Mouse (Mus musculus) heart, embryonic 10.5 days (tissue): Measurements from ENCODE around the gene Stag3. TPM values are rescaled to one million over a fixed set of nuclear protein-coding genes. Genes with fewer than 3 reads are reported as not detected.

Source experiments
- DNase-seq: peaks from one replicate; pipeline ENCODE4 v3.0.0-alpha.2; 2017; ENCODE audit warnings: low spot score
- H3K27ac ChIP-seq: fragments of 300-500 bp; sonication (generic); 2 replicates; pipeline ENCODE4 v1.5.1; 2016; ENCODE audit warnings: mild to moderate bottlenecking
- H3K27me3 ChIP-seq: fragments of 300-500 bp; sonication (generic); 2 replicates; pipeline ENCODE4 v1.6.1; 2016; ENCODE audit warnings: mild to moderate bottlenecking; ENCODE audit not compliant: poor library complexity, insufficient read depth, severe bottlenecking
- H3K36me3 ChIP-seq: fragments of 300-500 bp; sonication (generic); 2 replicates; pipeline ENCODE4 v1.6.1; 2016; ENCODE audit warnings: mild to moderate bottlenecking, moderate library complexity
- H3K4me1 ChIP-seq: fragments of 300-500 bp; sonication (generic); 2 replicates; pipeline ENCODE4 v1.6.1; 2016; ENCODE audit warnings: mild to moderate bottlenecking
- H3K4me3 ChIP-seq: fragments of 300-500 bp; sonication (generic); 2 replicates; pipeline ENCODE4 v1.5.1; 2016; ENCODE audit warnings: mild to moderate bottlenecking, moderate library complexity
- H3K9me3 ChIP-seq: fragments of 300-500 bp; sonication (generic); 2 replicates; pipeline ENCODE4 v1.6.1; 2016; ENCODE audit warnings: mild to moderate bottlenecking, moderate library complexity
- WGBS: fragments of 180-500 bp; shearing (Covaris S2); methylation state at CpG from one replicate; pipeline ENCODE4 v1.1.7; 2016; 5-methylcytosine and 5-hydroxymethylcytosine counted together
- polyA plus RNA-seq: library from polyadenylated mRNA; unstranded; fragments of >200 nt; fragmentation: Nextera tagmentation; extraction: Ambion mirVana; gene quantifications from 2 replicates; pipeline ENCODE4 v1.2.1, GENCODE M21; 2016

The Stag3 gene
- polyA plus RNA-seq, result 4.1 and 4.2 TPM in 2 replicates

DNA sequence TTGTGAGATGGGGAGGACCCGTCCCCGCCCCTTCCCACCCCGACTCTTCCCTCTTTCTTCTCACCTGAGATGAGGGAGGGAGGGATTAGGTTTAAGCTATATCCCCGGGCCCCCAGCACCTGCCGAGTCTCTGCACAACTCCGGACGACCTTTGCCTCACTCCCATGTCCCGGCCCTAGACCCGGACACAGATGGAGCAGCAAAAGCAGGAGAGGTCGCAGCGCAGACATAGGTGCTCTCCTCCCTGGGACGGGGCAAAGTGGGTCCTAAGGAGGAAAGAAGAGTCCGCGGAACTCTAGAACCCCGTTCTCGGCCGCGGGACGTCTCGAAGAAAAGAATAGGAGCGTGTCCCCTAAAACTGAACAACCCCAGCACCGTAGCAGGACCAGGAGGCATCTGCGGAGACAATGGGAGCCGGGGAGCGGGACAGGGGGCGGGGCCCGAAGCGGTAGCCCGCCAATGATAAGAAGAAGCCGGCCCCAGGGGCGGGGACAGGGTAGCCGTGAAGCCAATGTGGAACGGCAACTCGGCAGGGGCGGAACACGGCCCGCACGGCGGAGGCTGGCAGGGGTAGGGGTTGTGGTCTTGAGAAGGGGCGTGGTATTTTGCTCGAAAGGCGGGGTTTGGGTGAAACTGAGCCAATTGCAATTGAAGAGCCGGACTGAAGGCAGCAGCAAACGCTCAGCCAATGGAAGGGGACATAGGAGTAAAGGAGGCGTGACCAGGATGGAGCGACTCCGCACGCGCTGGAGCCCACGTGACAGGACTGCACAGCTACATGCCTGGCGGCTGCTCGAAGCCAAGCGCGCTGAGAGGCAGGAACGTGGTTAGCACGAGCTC lies at the start of gene Stag3, which contains the start of the genes Gm43720 and Gpc2:
TSS of gene Stag3 (plus strand) at position 656 of the 840 bp plus-strand sequence.
TSS of gene Gm43720 (minus strand) at position 374 of the 840 bp plus-strand sequence.
TSS of gene Gpc2 (minus strand) at position 421 of the 840 bp plus-strand sequence.
- Histone ChIP-seq H3K27ac (peak within 1 kb of the TSS; percentile 83), H3K4me3 (peak within 1 kb of the TSS; percentile 75)

DNA sequence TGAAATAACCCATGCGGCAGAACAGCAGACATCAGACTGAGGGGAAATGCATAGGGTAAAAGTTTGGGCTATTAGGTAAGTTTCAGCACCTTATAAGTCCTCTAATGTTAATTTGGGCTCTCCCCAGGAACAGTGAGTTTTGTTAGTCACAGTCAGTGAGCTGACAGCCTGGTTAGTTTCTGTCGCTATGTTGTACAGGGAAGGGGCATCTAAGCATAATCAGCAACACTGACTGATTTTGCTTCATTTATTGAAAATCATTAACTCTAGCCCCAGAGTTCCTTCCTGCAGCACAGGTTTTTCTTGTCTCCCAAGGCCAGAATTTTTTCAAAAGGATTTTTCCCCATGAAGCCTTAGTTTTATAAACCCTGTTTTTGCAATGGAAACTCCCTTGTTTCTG lies 46.3 kb upstream of the Stag3 start:
- DNase-seq, result no peak
- H3K4me1 ChIP-seq, result no peaks in the 10 kb centered on the region
- H3K4me3 ChIP-seq, result no peak overlapping the region
- no peaks in the 10 kb centered on the region for H3K9me3 ChIP-seq
- H3K27ac ChIP-seq, result no peak overlapping the region
- no peaks in the 10 kb centered on the region for H3K36me3 ChIP-seq
- H3K27me3 ChIP-seq, result no peaks in the 10 kb centered on the region
- WGBS, result 81% methylated on average over 2 of the region's 2 CpGs

More for the DNA sequence above, at the start of gene Stag3, which contains the start of the genes Gm43720 and Gpc2:
- WGBS, result 1% methylated on average over 56 of the region's 56 CpGs
- H3K36me3 ChIP-seq, result peaks cover 19% of the 10 kb centered on the region
- DNase-seq, result peak; percentile 99
- H3K27me3 ChIP-seq, result peaks cover 20% of the 10 kb centered on the region; the same call in 1 of the 2 replicates
- H3K9me3 ChIP-seq, result no peaks in the 10 kb centered on the region
- H3K4me1 ChIP-seq, result peaks cover 38% of the 10 kb centered on the region

- DNase-seq, result no peak
- Histone ChIP-seq H3K4me3 (no peak overlapping the region), H3K36me3 (no peaks in the 10 kb centered on the region), H3K4me1 (no peaks in the 10 kb centered on the region), H3K27ac (no peak overlapping the region), H3K27me3 (no peaks in the 10 kb centered on the region), H3K9me3 (no peaks in the 10 kb centered on the region)
Measured at GRCm38 (mm10) chr5:138234224-138234623, 45.8 kb upstream of the Stag3 start.

- H3K4me1 ChIP-seq, result no peaks in the 10 kb centered on the region
- no peak overlapping the region for H3K4me3 ChIP-seq
- no peak for DNase-seq
- no peaks in the 10 kb centered on the region for H3K27me3 ChIP-seq
- 29% methylated on average over 2 of the region's 2 CpGs for WGBS
- no peak overlapping the region for H3K27ac ChIP-seq
- H3K36me3 ChIP-seq, result no peaks in the 10 kb centered on the region
- no peaks in the 10 kb centered on the region for H3K9me3 ChIP-seq
Measured at GRCm38 (mm10) chr5:138241511-138241910, 38.5 kb upstream of the Stag3 start.

- Histone ChIP-seq H3K4me1 (peaks cover 5% of the 10 kb centered on the region), H3K36me3 (no peaks in the 10 kb centered on the region), H3K4me3 (no peak overlapping the region), H3K27ac (no peak overlapping the region), H3K27me3 (no peaks in the 10 kb centered on the region), H3K9me3 (no peaks in the 10 kb centered on the region)
- 79% methylated on average over 12 of the region's 12 CpGs for WGBS
- DNase-seq, result no peak
Measured at GRCm38 (mm10) chr5:138251144-138251543, 28.9 kb upstream of the Stag3 start.

GRCm38 (mm10) chr5:138253061-138253460 lies 27.0 kb upstream of the Stag3 start:
- Histone ChIP-seq H3K36me3 (peaks cover 4% of the 10 kb centered on the region; the same call in 1 of the 2 replicates), H3K27ac (no peak overlapping the region), H3K9me3 (no peaks in the 10 kb centered on the region), H3K4me3 (no peak overlapping the region), H3K27me3 (no peaks in the 10 kb centered on the region), H3K4me1 (peaks cover 13% of the 10 kb centered on the region)
- no peak for DNase-seq
- 86% methylated on average over 3 of the region's 3 CpGs for WGBS

- no peaks in the 10 kb centered on the region for H3K27me3 ChIP-seq
- H3K27ac ChIP-seq, result peak within 1 kb of the TSS; percentile 87
- peak within 1 kb of the TSS; percentile 76 for H3K4me3 ChIP-seq
- under 1% methylated on average over 38 of the region's 38 CpGs for WGBS
- peak; percentile 99 for DNase-seq
- H3K9me3 ChIP-seq, result no peaks in the 10 kb centered on the region
- H3K4me1 ChIP-seq, result peaks cover 38% of the 10 kb centered on the region
- H3K36me3 ChIP-seq, result peaks cover 26% of the 10 kb centered on the region
Measured at GRCm38 (mm10) chr5:138255353-138256093, 24.5 kb upstream of the Stag3 start, which contains the start of gene Lamtor4. Gene Lamtor4 (plus strand): TSS chr5:138255482.

GRCm38 (mm10) chr5:138256094-138256467 lies 24.0 kb upstream of the Stag3 start:
- peaks cover 43% of the 10 kb centered on the region for H3K4me1 ChIP-seq

GRCm38 (mm10) chr5:138256966-138257584 lies 23.0 kb upstream of the Stag3 start:
- H3K36me3 ChIP-seq, result peaks cover 41% of the 10 kb centered on the region
- WGBS, result 79% methylated on average over 10 of the region's 10 CpGs
- no peak for DNase-seq
- H3K4me1 ChIP-seq, result peaks cover 53% of the 10 kb centered on the region
- H3K4me3 ChIP-seq, result no peak overlapping the region
- no peaks in the 10 kb centered on the region for H3K9me3 ChIP-seq
- no peaks in the 10 kb centered on the region for H3K27me3 ChIP-seq
- no peak overlapping the region for H3K27ac ChIP-seq

More at GRCm38 (mm10) chr5:138256094-138256467, 24.0 kb upstream of the Stag3 start:
- H3K27ac ChIP-seq, result peak overlapping the region; percentile 87
- H3K27me3 ChIP-seq, result no peaks in the 10 kb centered on the region
- peaks cover 31% of the 10 kb centered on the region for H3K36me3 ChIP-seq
- no peak for DNase-seq
- no peaks in the 10 kb centered on the region for H3K9me3 ChIP-seq
- H3K4me3 ChIP-seq, result peak overlapping the region; percentile 76
- 19% methylated on average over 7 of the region's 7 CpGs for WGBS

- Histone ChIP-seq H3K4me1 (peaks cover 58% of the 10 kb centered on the region), H3K27ac (no peak overlapping the region), H3K9me3 (no peaks in the 10 kb centered on the region), H3K27me3 (no peaks in the 10 kb centered on the region), H3K36me3 (peaks cover 44% of the 10 kb centered on the region), H3K4me3 (no peak overlapping the region)
- DNase-seq, result no peak
- 93% methylated on average over 4 of the region's 4 CpGs for WGBS
Measured at GRCm38 (mm10) chr5:138257585-138257978, 22.5 kb upstream of the Stag3 start.

DNA sequence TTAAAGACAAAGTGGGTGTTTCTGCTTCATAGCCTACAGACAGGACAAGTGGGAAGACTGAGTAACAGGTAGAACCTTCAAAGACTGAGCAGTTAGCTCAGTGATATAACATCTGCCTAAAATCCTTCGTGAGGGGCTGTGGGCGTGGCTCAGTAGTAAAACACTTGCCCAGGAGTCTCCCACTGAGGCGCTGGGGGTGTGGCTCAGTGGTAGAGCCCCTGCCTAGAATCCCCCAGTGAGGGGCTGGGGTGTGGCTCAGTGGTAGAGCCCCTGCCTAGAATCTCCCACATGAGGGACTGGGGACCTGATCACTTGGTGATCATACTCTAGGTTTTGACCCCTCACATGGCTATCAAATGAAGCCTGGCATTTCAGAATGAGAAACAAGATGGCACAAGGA lies 22.0 kb upstream of the Stag3 start:
- DNase-seq, result no peak
- H3K27ac ChIP-seq, result peak overlapping the region; percentile 31; the same call in 1 of the 2 replicates
- H3K36me3 ChIP-seq, result peaks cover 44% of the 10 kb centered on the region
- no peak overlapping the region for H3K4me3 ChIP-seq
- peaks cover 63% of the 10 kb centered on the region for H3K4me1 ChIP-seq
- WGBS, result 87% methylated on average over 3 of the region's 3 CpGs
- H3K27me3 ChIP-seq, result no peaks in the 10 kb centered on the region
- no peaks in the 10 kb centered on the region for H3K9me3 ChIP-seq

GRCm38 (mm10) chr5:138258542-138258941 lies 21.5 kb upstream of the Stag3 start:
- peak; percentile 74 for DNase-seq
- Histone ChIP-seq H3K4me3 (no peak overlapping the region), H3K27me3 (no peaks in the 10 kb centered on the region), H3K4me1 (peaks cover 68% of the 10 kb centered on the region), H3K27ac (peak overlapping the region; percentile 31), H3K36me3 (peaks cover 44% of the 10 kb centered on the region), H3K9me3 (no peaks in the 10 kb centered on the region)
- WGBS, result 77% methylated on average over 6 of the region's 6 CpGs
